Mouse (Mus musculus): ENCODE results near the gene Scd1. TPM values are rescaled to one million over a fixed set of nuclear protein-coding genes. Genes with fewer than 3 reads are reported as not detected.

The Scd1 gene
- total and polyA plus RNA-seq, 3 experiments: 225 to 314 (median 244) TPM

GRCm38 (mm10) chr19:44417448-44417847 is 9.8 kb upstream of the Scd1 start (continued):
- TF ChIP-seq MAX (IDR thresholded peaks at IDR 0.05; ENCODE audit: low read length) (no peak; the same call in 1 of the 2 replicates), BHLHE40 (IDR thresholded peaks at IDR 0.05; ENCODE audit: low read depth, low read length) (no peak), PAX5 (IDR thresholded peaks at IDR 0.05; ENCODE audit: low read length) (no peak), EP300 (IDR thresholded peaks at IDR 0.05; ENCODE audit: low read length) (peak; percentile 77), ETS1 (conservative IDR thresholded peaks at IDR 0.05; ENCODE audit: low read depth, low read length) (peak; percentile 36; the same call in 1 of the 2 replicates), USF1 (IDR thresholded peaks at IDR 0.05; ENCODE audit: low read depth, low read length) (peak; percentile 9; the same call in 1 of the 2 replicates), MYC (IDR thresholded peaks at IDR 0.05; ENCODE audit: low read depth, low read length) (0 out of 2 replicates have a peak, but pooled peaks have one; percentile 46), POLR2AphosphoS2 (IDR thresholded peaks at IDR 0.05; ENCODE audit: low read depth, low read length) (no peak), SIN3A (IDR thresholded peaks at IDR 0.05; ENCODE audit: low read length) (0 out of 2 replicates have a peak, but pooled peaks have one; percentile 30), ELF1 (IDR thresholded peaks at IDR 0.05; ENCODE audit: low read depth, low read length) (0 out of 2 replicates have a peak, but pooled peaks have one; percentile 20), NRF1 (IDR thresholded peaks at IDR 0.05; ENCODE audit: low read depth, low read length) (no peak), ZKSCAN1 (IDR thresholded peaks at IDR 0.05; ENCODE audit: borderline replicate concordance, low read depth, low read length) (no peak), E2F4 (IDR thresholded peaks at IDR 0.05; ENCODE audit: insufficient replicate concordance, low read depth, low read length) (no peak), MAZ (IDR thresholded peaks at IDR 0.05; ENCODE audit: low read depth, low read length) (0 out of 2 replicates have a peak, but pooled peaks have one; percentile 34), RAD21 (IDR thresholded peaks at IDR 0.05; ENCODE audit: low read depth, low read length) (no peak), ZMIZ1 (IDR thresholded peaks at IDR 0.05; ENCODE audit: low read depth, low read length) (no peak)

- DNase-seq (ENCODE audit: extremely low read depth): no peak
- Histone ChIP-seq H3K9ac (ENCODE audit: insufficient read depth, low read depth) (no peak overlapping the region), H3K4me2 (ENCODE audit: insufficient read depth, low read depth, poor library complexity, severe bottlenecking) (no peak overlapping the region), H3K27me3 (replicated peaks) (no peaks in the 10 kb centered on the region), H3K4me3 (replicated peaks in 1 of 3; ENCODE audit: low read depth in 2 of 3, low read length in 2 of 3, poor library complexity in 1 of 3) (no peak overlapping the region), H3K36me3 (replicated peaks in 1 of 2; ENCODE audit: control insufficient read depth in 1 of 2, insufficient read depth in 1 of 2, low read length in 1 of 2) (no peaks in the 10 kb centered on the region), H3K79me2 (replicated peaks; ENCODE audit: control insufficient read depth, extremely low read depth, insufficient read depth, poor library complexity, severe bottlenecking) (no peaks in the 10 kb centered on the region), H3K27ac (ENCODE audit: insufficient read depth, low read depth) (no peak overlapping the region), H3K9me3 (replicated peaks; ENCODE audit: low read length) (no peaks in the 10 kb centered on the region), H3K4me1 (ENCODE audit: control insufficient read depth in 1 of 2, insufficient read depth in 2 of 2) (peaks cover 20 to 35% of the 10 kb centered on the region in 2 experiments)
- in situ Hi-C loops (cut with MboI; ENCODE audit: low pct_ligation_motif_present, low pct_unique_long_range_greater_than_20kb, low sequenced_read_pairs) (loop anchor here (5.0 kb wide), 1 partner anchor 44 kb away; no protein-coding TSS in a partner anchor), dilution Hi-C loops (cut with MboI; ENCODE audit: extremely low pct_ligation_motif_present, extremely low pct_unique_long_range_greater_than_20kb, low sequenced_read_pairs) (no loop called here)
- TF ChIP-seq SMC3 (IDR thresholded peaks at IDR 0.05; ENCODE audit: low read depth, low read length) (no peak), MAZ (IDR thresholded peaks at IDR 0.05; ENCODE audit: low read depth, low read length) (no peak), ELF1 (IDR thresholded peaks at IDR 0.05; ENCODE audit: low read depth, low read length) (no peak), IRF4 (IDR thresholded peaks at IDR 0.05; ENCODE audit: low read depth, low read length) (no peak), RCOR1 (conservative IDR thresholded peaks at IDR 0.05; ENCODE audit: low read depth, low read length) (no peak), KAT2A (IDR thresholded peaks at IDR 0.05; ENCODE audit: insufficient replicate concordance, low read length) (no peak), ZNF384 (IDR thresholded peaks at IDR 0.05; ENCODE audit: low read depth, low read length) (no peak), TBP (conservative IDR thresholded peaks at IDR 0.05; ENCODE audit: low read depth, low read length) (no peak), NELFE (IDR thresholded peaks at IDR 0.05; ENCODE audit: low read depth, low read length) (no peak), TCF12 (IDR thresholded peaks at IDR 0.05; ENCODE audit: low read depth, low read length) (no peak), CTCF (conservative IDR thresholded peaks at IDR 0.05 in 1 of 2, IDR thresholded peaks at IDR 0.05 in 1 of 2; ENCODE audit: low read depth in 2 of 2, low read length in 2 of 2) (no peak), BHLHE40 (IDR thresholded peaks at IDR 0.05; ENCODE audit: low read depth, low read length) (no peak), E2F4 (IDR thresholded peaks at IDR 0.05; ENCODE audit: insufficient replicate concordance, low read depth, low read length) (no peak)
These were observed 8.6 kb upstream of the Scd1 start for GRCm38 (mm10) chr19:44416240-44416639.
